Mouse (Mus musculus) liver, embryonic 14.5 days (tissue): ENCODE results near the gene Tceal7. TPM values are rescaled to one million over a fixed set of nuclear protein-coding genes. Genes with fewer than 3 reads are reported as not detected.
"Not testable (repeated sequence)": the region's sequence is repeated elsewhere in the genome, so short reads cannot be mapped to it uniquely, and the experiment has no call there.

Experiments used
- ATAC-seq: fragments of 200-750 bp; cut with Nextera tagmentation; 2 replicates; pipeline ENCODE4 v1.8.0; 2017; ENCODE audit warnings: moderate number of reproducible peaks, mild to moderate bottlenecking, moderate library complexity; ENCODE audit not compliant: insufficient read depth
- DNase-seq, 3 experiments: peaks; one replicate each; pipeline ENCODE4 v3.0.0-alpha.2; 2012 to 2013; ENCODE audit warnings: low read depth in 3 of 3, low spot score in 3 of 3
- H3K27ac ChIP-seq: fragments of 300-500 bp; sonication (generic); 2 replicates; pipeline ENCODE4 v1.5.1; 2014; ENCODE audit warnings: moderate library complexity, mild to moderate bottlenecking, control low read depth, inconsistent platforms
- H3K27me3 ChIP-seq: fragments of 300-500 bp; sonication (generic); 2 replicates; pipeline ENCODE4 v1.6.1; 2014; ENCODE audit warnings: mild to moderate bottlenecking, low read length, moderate library complexity; ENCODE audit not compliant: control insufficient read depth, insufficient read depth
- H3K36me3 ChIP-seq: fragments of 300-500 bp; sonication (generic); replicated peaks from 2 replicates; pipeline ENCODE4 v1.6.1; 2014; ENCODE audit warnings: low read depth; ENCODE audit not compliant: control insufficient read depth, insufficient read depth
- H3K4me1 ChIP-seq, 2 experiments: fragments of 200-500 bp in 1 of 2; fragments of 300-500 bp in 1 of 2; sonication (generic) in 1 of 2; replicated peaks; 2 replicates each; pipeline ENCODE4 v1.6.1; 2012 to 2014; ENCODE audit warnings: antibody characterized with exemption in 1 of 2, inconsistent platforms in 1 of 2, low read length in 1 of 2; ENCODE audit not compliant: control insufficient read depth in 2 of 2, insufficient read depth in 2 of 2
- H3K4me2 ChIP-seq: fragments of 300-500 bp; sonication (generic); 2 replicates; pipeline ENCODE4 v1.6.1; 2014; ENCODE audit warnings: low read depth, mild to moderate bottlenecking, control low read depth, moderate library complexity
- H3K4me3 ChIP-seq, 2 experiments: fragments of 200-500 bp in 1 of 2; fragments of 300-500 bp in 1 of 2; sonication (generic) in 1 of 2; 2 replicates each; pipeline ENCODE4 v1.5.1; 2012 to 2014; ENCODE audit warnings: low read depth in 2 of 2, low read length in 2 of 2, mild to moderate bottlenecking in 2 of 2, control low read depth in 1 of 2, inconsistent platforms in 1 of 2, moderate library complexity in 1 of 2; ENCODE audit not compliant: insufficient read depth in 1 of 2
- H3K9ac ChIP-seq: fragments of 300-500 bp; sonication (generic); replicated peaks from 2 replicates; pipeline ENCODE4 v1.6.1; 2014; ENCODE audit warnings: mild to moderate bottlenecking, control low read depth, moderate library complexity
- H3K9me3 ChIP-seq: fragments of 300-500 bp; sonication (generic); 2 replicates; pipeline ENCODE4 v1.6.1; 2016; ENCODE audit warnings: low read length, mixed read lengths; ENCODE audit not compliant: control insufficient read depth
- CTCF ChIP-seq: IDR thresholded peaks from 2 replicates; pipeline ENCODE4 v1.5.1; 2016; ENCODE audit warnings: antibody characterized with exemption, low read depth, control low read depth
- EP300 ChIP-seq: IDR thresholded peaks from 2 replicates; pipeline ENCODE4 v1.6.1; 2016; ENCODE audit warnings: antibody characterized with exemption, low read depth
- WGBS: fragments of 180-500 bp; shearing (Covaris S2); extraction: QIAGEN DNeasy Blood & Tissue Kit; methylation state at CpG from one replicate; pipeline ENCODE4 v1.1.7; 2014; ENCODE audit not compliant: insufficient replicate concordance; 5-methylcytosine and 5-hydroxymethylcytosine counted together
- polyA plus RNA-seq, 2 experiments: library from polyadenylated mRNA; depleted of rRNA in 1 of 2; stranded (reverse) in 1 of 2; unstranded in 1 of 2; fragments of >200 nt; fragmentation: Nextera tagmentation in 1 of 2; extraction: Ambion mirVana in 1 of 2; gene quantifications; 2 replicates each; pipeline versions ENCODE4 v1.2.1 to v1.2.3; 2012 to 2014

Tceal7 gene
- polyA plus RNA-seq (2012; rRNA removed) (0.12 and 0.14 TPM in 2 replicates), polyA plus RNA-seq (2014; fragmentation: Nextera tagmentation; extraction: Ambion mirVana) (0.10 and 0.76 TPM in 2 replicates)

DNA sequence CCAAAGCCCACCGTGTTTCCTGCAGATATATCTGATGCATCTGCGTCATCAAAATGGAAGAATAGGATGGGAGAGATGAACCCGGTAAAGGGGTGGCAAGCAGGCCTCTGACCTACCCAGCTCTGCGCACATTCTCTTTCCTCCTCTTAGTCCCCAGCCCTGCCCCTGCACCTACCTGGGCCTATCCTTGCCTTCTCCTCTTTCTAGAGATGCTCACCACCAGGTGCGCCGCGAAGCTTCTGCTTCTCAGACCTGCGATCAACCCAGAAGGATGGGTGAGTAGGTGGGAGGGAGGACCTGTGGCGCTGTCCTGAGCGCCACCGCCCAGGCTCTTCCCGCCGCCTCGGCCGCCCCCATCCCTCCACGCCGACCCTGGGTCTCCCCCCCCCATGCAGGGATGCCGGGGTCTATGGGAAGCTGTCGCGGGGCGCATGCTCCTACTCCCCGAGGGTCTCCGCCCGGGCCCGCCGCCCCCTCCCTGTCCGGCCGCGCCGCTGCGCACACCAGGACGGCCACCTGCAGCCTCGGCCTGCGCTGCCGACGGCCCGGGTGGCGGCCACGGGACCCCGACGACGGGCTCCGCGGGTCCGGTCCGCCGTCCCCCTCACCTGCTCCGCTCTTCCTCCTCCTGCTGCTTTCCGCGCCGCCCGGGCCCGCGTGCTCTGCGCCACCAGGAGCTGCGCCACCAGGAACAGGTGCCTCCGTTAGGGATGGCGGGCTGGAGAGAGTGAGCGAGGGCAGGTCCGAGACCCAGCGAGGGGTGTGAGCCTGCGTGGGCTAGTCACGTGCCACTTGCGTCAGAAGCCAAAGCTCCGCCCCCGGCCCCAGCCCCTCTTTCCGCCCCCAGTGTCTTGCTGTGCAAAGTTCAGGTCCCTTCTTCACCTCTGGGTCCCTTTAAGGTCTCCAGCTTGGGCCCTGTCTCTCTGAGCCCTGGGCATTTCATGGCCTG is at the start of gene Tceal7, which contains the start of gene Bex1:
Tceal7 (plus strand) TSS at position 51 of the 949 bp plus-strand sequence.
Bex1 (minus strand) TSS at position 785 of the 949 bp plus-strand sequence.
- DNase-seq, H3K9ac ChIP-seq, H3K27me3 ChIP-seq, H3K36me3 ChIP-seq, H3K9me3 ChIP-seq, H3K27ac ChIP-seq, H3K4me1 ChIP-seq: not testable (repeated sequence)
- WGBS: 28% methylated on average over 23 of the region's 67 CpGs
- peak; percentile 92 for ATAC-seq
- Histone ChIP-seq H3K4me2 (peak within 1 kb of the TSS; percentile 15; the same call in 1 of the 2 replicates), H3K4me3 (peak within 1 kb of the TSS; percentile 25 to 40)

GRCm38 (mm10) chrX:136170625-136171024 is 44.0 kb upstream of the Tceal7 start:
- 34% methylated on average over 10 of the region's 10 CpGs for WGBS
- Histone ChIP-seq H3K27ac (peak overlapping the region; percentile 65), H3K4me1 (no peaks in the 10 kb centered on the region; a peak in 2 of 4 replicates), H3K27me3 (no peaks in the 10 kb centered on the region), H3K9me3 (no peaks in the 10 kb centered on the region), H3K4me2 (peak overlapping the region; percentile 69), H3K36me3 (no peaks in the 10 kb centered on the region), H3K9ac (peak overlapping the region; percentile 83), H3K4me3 (peak overlapping the region; percentile 74 to 99)
- DNase-seq (peak; percentile 35 to 47 (median 44)), ATAC-seq (peak; percentile 77)
- TF ChIP-seq CTCF (no peak), EP300 (no peak)

GRCm38 (mm10) chrX:136171189-136172117 is 43.1 kb upstream of the Tceal7 start:
- no peaks in the 10 kb centered on the region for H3K27me3 ChIP-seq
- WGBS: 11% methylated on average over 24 of the region's 24 CpGs
- TF ChIP-seq EP300 (no peak), CTCF (peak; percentile 11; the same call in 1 of the 2 replicates)

GRCm38 (mm10) chrX:136172118-136172551 is 42.4 kb upstream of the Tceal7 start, which contains the start of gene Tceal8:
Tceal8 (minus strand) TSS chrX:136172342.
- peak within 1 kb of the TSS; percentile 65 for H3K27ac ChIP-seq
- 7% methylated on average over 10 of the region's 10 CpGs for WGBS

More at GRCm38 (mm10) chrX:136171189-136172117, 43.1 kb upstream of the Tceal7 start:
- Histone ChIP-seq H3K27ac (peak overlapping the region; percentile 65), H3K4me1 (no peaks in the 10 kb centered on the region; a peak in 1 of 4 replicates), H3K4me2 (peak overlapping the region; percentile 69), H3K9ac (peak overlapping the region; percentile 83), H3K9me3 (no peaks in the 10 kb centered on the region), H3K36me3 (no peaks in the 10 kb centered on the region), H3K4me3 (peak overlapping the region; percentile 74 to 99)
- DNase-seq: peak; percentile 39 to 50 (median 45)
- ATAC-seq: peak; percentile 74

More at GRCm38 (mm10) chrX:136172118-136172551, 42.4 kb upstream of the Tceal7 start, which contains the start of gene Tceal8:
- TF ChIP-seq CTCF (no peak), EP300 (no peak; the same call in 1 of the 2 replicates)
- H3K4me1 ChIP-seq: no peaks in the 10 kb centered on the region; a peak in 1 of 4 replicates
- no peaks in the 10 kb centered on the region for H3K36me3 ChIP-seq
- H3K9ac ChIP-seq: peak within 1 kb of the TSS; percentile 83
- DNase-seq: peak; percentile 77 to 80 (median 80)
- peak within 1 kb of the TSS; percentile 69 for H3K4me2 ChIP-seq
- H3K9me3 ChIP-seq: no peaks in the 10 kb centered on the region
- peak within 1 kb of the TSS; percentile 74 to 99 for H3K4me3 ChIP-seq
- ATAC-seq: peak; percentile 88
- no peaks in the 10 kb centered on the region for H3K27me3 ChIP-seq
